Mouse (Mus musculus) hindbrain, embryonic 14.5 days (tissue): ENCODE measurements around the gene Sf3b6. TPM values are rescaled to one million over a fixed set of nuclear protein-coding genes. Genes with fewer than 3 reads are reported as not detected.

ENCODE experiments used
- ATAC-seq: fragments of 200-750 bp; cut with Nextera tagmentation; 2 replicates; pipeline ENCODE4 v1.8.0; 2017; ENCODE audit warnings: moderate number of reproducible peaks, mild to moderate bottlenecking, moderate TSS enrichment, moderate library complexity; ENCODE audit not compliant: low FRiP score
- DNase-seq: peaks from one replicate; pipeline ENCODE4 v3.0.0-alpha.2; 2015; ENCODE audit warnings: low spot score
- H3K27ac ChIP-seq: fragments of 300-500 bp; sonication (generic); 2 replicates; pipeline ENCODE4 v1.5.1; 2014; ENCODE audit warnings: mild to moderate bottlenecking, moderate library complexity
- H3K27me3 ChIP-seq: fragments of 300-500 bp; sonication (generic); 2 replicates; pipeline ENCODE4 v1.6.1; 2014; ENCODE audit warnings: mild to moderate bottlenecking, low read length, mixed read lengths; ENCODE audit not compliant: control insufficient read depth, insufficient read depth
- H3K36me3 ChIP-seq: fragments of 300-500 bp; sonication (generic); replicated peaks from 2 replicates; pipeline ENCODE4 v1.6.1; 2014; ENCODE audit not compliant: control insufficient read depth, insufficient read depth
- H3K4me1 ChIP-seq: fragments of 300-500 bp; sonication (generic); replicated peaks from 2 replicates; pipeline ENCODE4 v1.6.1; 2014; ENCODE audit warnings: antibody characterized with exemption, low read length, mixed read lengths; ENCODE audit not compliant: control insufficient read depth, insufficient read depth
- H3K4me2 ChIP-seq: fragments of 300-500 bp; sonication (generic); replicated peaks from 2 replicates; pipeline ENCODE4 v1.6.1; 2014; ENCODE audit warnings: mild to moderate bottlenecking, moderate library complexity
- H3K4me3 ChIP-seq: fragments of 300-500 bp; sonication (generic); replicated peaks from 2 replicates; pipeline ENCODE4 v1.5.1; 2014; ENCODE audit warnings: mild to moderate bottlenecking, low read length
- H3K9ac ChIP-seq: fragments of 300-500 bp; sonication (generic); 2 replicates; pipeline ENCODE4 v1.6.1; 2014
- H3K9me3 ChIP-seq: fragments of 300-500 bp; sonication (generic); 2 replicates; pipeline ENCODE4 v1.6.1; 2016; ENCODE audit warnings: low read length; ENCODE audit not compliant: control insufficient read depth
- WGBS: fragments of 180-500 bp; shearing (Covaris S2); extraction: QIAGEN DNeasy Blood & Tissue Kit; methylation state at CpG from one replicate; pipeline ENCODE4 v1.1.7; 2014; 5-methylcytosine and 5-hydroxymethylcytosine counted together
- polyA plus RNA-seq: library from polyadenylated mRNA; unstranded; fragments of >200 nt; fragmentation: Nextera tagmentation; extraction: Ambion mirVana; gene quantifications from 2 replicates; pipeline ENCODE4 v1.2.1, GENCODE M21; 2014

Gene Sf3b6
- polyA plus RNA-seq, 1 experiment from 2014 or later, result 286 TPM

DNA sequence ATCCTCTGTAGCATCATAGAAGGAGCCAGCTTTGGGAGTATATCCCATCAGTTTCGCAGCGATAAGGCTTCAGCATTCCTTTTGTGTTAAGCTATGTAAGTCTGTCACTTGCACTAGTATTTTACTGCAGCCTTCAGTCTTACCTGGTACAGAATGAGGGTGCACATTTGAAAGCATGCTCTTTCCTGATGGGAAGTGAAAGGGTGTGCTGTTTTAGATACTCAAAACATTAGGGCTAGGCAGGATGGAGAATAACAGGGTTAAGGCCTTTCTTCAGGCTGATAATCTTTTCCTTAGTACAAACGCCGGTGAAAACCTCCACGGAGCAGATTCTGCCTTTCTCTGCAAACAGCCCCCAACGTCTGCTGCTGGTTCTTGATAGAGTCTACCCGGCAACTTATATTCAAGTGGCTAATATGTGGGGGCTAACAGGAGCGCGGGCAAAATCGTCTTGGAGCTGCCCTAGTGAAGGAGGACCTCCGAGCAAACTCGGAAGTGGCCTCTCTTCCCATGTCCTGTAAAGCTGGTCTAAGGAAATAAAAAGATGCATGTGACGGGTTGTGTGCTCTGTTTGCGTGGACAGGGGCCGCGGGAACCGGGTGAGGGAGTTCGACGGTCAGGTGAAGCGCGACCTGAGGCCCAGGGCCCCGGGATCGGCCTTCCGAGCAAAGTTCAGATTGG lies 524 bp upstream of the Sf3b6 start:
- WGBS, result 10% methylated on average over 24 of the region's 24 CpGs
- no peaks in the 10 kb centered on the region for H3K27me3 ChIP-seq
- H3K4me2 ChIP-seq, result peak overlapping the region; percentile 73
- ATAC-seq, result peak; percentile 82
- peak overlapping the region; percentile 67 for H3K4me3 ChIP-seq
- no peaks in the 10 kb centered on the region for H3K9me3 ChIP-seq
- H3K36me3 ChIP-seq, result peaks cover 19% of the 10 kb centered on the region
- no peak for DNase-seq
- H3K4me1 ChIP-seq, result peaks cover 18% of the 10 kb centered on the region
- H3K27ac ChIP-seq, result peak overlapping the region; percentile 81
- H3K9ac ChIP-seq, result peak overlapping the region; percentile 66

DNA sequence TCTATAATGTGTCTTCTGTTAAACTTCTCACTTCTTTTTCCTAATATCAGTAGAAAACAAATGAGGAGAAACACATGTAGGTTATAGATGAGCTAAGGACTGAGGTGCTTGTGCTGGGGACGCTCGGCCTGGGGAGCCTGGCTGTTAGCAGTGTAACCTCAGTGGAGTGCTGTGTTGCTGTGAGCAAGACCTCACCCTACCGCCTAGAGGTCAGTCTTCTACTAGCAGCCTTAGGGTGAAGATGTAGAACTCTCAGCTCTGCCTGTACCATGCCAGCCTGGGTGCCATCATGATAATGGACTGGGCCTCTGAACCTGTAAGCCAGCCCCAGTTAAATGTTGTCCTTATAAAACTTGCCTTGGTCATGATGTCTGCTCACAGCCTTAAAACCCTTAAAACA lies 9.9 kb downstream of the Sf3b6 start:
- Histone ChIP-seq H3K36me3 (peaks cover 68% of the 10 kb centered on the region), H3K4me3 (no peak overlapping the region), H3K4me1 (no peaks in the 10 kb centered on the region), H3K4me2 (no peak overlapping the region), H3K27me3 (no peaks in the 10 kb centered on the region), H3K9me3 (no peaks in the 10 kb centered on the region), H3K9ac (no peak overlapping the region), H3K27ac (no peak overlapping the region)
- WGBS, result 84% methylated on average over 3 of the region's 3 CpGs
- no peak for DNase-seq
- ATAC-seq, result no peak

DNA sequence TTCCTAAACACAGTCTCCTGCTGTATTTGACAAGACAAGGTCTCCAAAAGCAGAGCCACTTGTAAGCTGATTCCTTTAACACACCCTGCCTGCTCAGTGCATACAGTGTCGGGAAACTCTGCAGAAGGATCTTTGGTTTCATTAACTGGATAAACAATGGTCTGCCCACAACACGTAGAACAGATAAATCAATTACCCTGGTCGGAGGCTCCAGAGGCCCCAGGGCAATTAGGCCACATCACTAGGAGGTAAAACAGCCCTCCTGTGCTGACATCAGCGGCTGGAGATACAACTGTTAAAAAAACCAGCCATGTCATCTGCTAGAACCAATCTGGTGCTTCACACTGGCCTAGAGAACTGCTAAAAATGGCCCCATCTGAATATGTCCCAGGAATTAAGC lies 19.6 kb downstream of the Sf3b6 start:
- no peaks in the 10 kb centered on the region for H3K9me3 ChIP-seq
- DNase-seq (no peak), ATAC-seq (no peak)
- 0 out of 2 replicates have a peak, but pooled peaks cover 13% of the 10 kb centered on the region for H3K27me3 ChIP-seq
- H3K4me2 ChIP-seq, result no peak overlapping the region
- no peak overlapping the region for H3K4me3 ChIP-seq
- H3K9ac ChIP-seq, result no peak overlapping the region
- H3K27ac ChIP-seq, result no peak overlapping the region
- WGBS, result 63% methylated on average over 4 of the region's 4 CpGs
- peaks cover 10% of the 10 kb centered on the region for H3K36me3 ChIP-seq
- peaks cover 8% of the 10 kb centered on the region for H3K4me1 ChIP-seq

DNA sequence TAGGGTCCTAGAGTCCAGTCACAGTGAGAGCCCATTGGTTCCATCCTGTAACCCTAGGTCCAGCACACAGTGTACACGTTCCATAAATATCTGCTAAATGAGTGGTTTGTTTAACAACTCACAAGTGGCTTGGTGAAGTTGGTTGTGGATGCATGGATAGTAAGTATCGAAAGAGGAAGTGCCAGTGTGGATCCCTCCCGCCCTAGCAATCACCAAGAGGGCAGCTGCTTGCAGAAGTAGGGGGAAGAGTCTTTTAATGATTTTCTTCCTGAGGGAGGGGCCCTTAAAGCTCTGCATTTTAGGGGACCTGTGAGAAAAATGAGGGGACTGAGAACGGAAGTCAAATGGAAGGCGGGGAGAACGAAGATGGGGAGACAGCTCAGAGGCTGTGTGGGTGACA lies 22.7 kb downstream of the Sf3b6 start:
- whole genome bisulfite sequencing, result 57% methylated on average over 6 of the region's 6 CpGs

DNA sequence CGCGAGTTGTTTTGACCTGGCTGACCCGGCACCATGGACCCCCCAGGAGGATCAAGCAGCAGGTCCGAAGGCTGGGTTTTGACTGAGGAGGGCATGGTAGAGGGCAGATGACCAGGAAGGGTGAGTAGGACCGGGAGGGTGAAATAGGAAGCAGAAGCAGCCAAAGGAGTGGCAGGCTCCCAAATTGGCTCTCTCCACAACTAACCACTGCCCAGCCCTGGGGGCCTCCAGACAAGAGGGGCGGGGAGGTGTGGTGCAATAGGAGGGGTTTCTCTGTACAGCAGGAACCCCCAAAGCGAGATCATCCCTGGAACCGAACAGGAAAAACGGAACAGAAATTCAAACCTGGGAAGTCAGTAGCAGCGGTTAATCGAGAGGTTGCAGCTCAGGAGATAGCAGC lies 23.4 kb downstream of the Sf3b6 start:
- WGBS, result 2% methylated on average over 11 of the region's 11 CpGs
- DNase-seq (no peak), ATAC-seq (no peak)
- Histone ChIP-seq H3K9me3 (no peaks in the 10 kb centered on the region), H3K4me1 (peaks cover 16% of the 10 kb centered on the region), H3K27ac (no peak overlapping the region), H3K4me2 (peak overlapping the region; percentile 80), H3K36me3 (no peaks in the 10 kb centered on the region), H3K27me3 (0 out of 2 replicates have a peak, but pooled peaks cover 13% of the 10 kb centered on the region), H3K4me3 (peak overlapping the region; percentile 75), H3K9ac (peak overlapping the region; percentile 73)

More for the DNA sequence above, 22.7 kb downstream of the Sf3b6 start:
- H3K27me3 ChIP-seq, result 0 out of 2 replicates have a peak, but pooled peaks cover 13% of the 10 kb centered on the region
- peak overlapping the region; percentile 80 for H3K4me2 ChIP-seq
- no peaks in the 10 kb centered on the region for H3K9me3 ChIP-seq
- H3K4me1 ChIP-seq, result peaks cover 16% of the 10 kb centered on the region
- H3K4me3 ChIP-seq, result peak overlapping the region; percentile 75; the same call in 1 of the 2 replicates
- H3K36me3 ChIP-seq, result no peaks in the 10 kb centered on the region
- H3K9ac ChIP-seq, result no peak overlapping the region
- H3K27ac ChIP-seq, result no peak overlapping the region
- no peak for ATAC-seq
- DNase-seq, result no peak

DNA sequence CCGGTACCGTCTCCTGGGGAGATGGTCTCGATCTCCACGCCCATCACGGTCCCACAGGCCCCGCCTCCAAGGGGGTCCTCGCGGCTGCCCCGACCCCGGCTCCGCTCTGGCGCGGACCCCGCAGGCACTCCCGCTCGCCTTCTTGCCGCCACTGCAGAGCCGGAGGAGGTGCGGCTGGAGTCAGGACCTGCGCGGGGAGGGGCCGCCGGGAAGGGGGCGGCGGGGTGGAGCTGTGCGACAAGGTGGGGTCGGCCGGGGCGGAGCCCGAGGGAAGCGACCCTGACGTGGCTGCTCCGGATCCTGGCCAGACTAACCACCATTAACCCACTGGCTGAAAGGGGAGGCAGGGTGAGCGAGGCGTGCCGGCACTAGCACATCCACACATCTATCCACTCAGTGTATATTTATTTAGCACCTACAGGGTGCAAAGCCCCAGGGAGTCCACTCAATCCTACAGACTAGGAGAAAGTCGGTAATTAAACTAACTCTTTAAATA lies 24.1 kb downstream of the Sf3b6 start, which contains the start of gene Fkbp1b:
Gene Fkbp1b, minus strand, starts transcription at position 200 of the 496 bp plus-strand sequence.
- ATAC-seq, result peak; percentile 61
- H3K36me3 ChIP-seq, result no peaks in the 10 kb centered on the region
- 0 out of 2 replicates have a peak, but pooled peaks cover 13% of the 10 kb centered on the region for H3K27me3 ChIP-seq
- H3K4me3 ChIP-seq, result peak within 1 kb of the TSS; percentile 75
- peak within 1 kb of the TSS; percentile 73 for H3K9ac ChIP-seq
- H3K27ac ChIP-seq, result 0 out of 2 replicates have a peak within 1 kb of the TSS, but pooled peaks have one; percentile 3
- peaks cover 16% of the 10 kb centered on the region for H3K4me1 ChIP-seq
- peak; percentile 56 for DNase-seq
- no peaks in the 10 kb centered on the region for H3K9me3 ChIP-seq
- H3K4me2 ChIP-seq, result peak within 1 kb of the TSS; percentile 80
- WGBS, result under 1% methylated on average over 37 of the region's 37 CpGs

DNA sequence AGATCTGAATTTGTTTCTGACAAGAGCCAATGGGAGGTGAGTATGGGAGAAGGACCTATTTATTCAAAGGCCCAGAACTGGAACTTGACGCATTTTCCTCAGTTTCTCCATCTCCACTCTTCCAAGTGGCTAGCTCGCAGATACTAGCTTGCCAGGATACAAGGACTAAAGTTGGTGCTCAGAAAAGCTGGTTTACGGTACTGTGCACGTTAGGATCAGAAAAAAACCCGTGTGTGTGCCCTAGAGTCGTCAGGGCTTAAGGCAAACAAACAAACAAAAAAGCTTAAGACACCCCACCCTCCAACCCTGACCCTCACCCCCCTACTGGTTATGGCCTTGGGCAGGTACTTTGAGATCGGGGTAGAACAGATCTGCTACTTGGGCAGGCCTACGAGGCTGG lies 25.1 kb downstream of the Sf3b6 start:
- H3K36me3 ChIP-seq, result no peaks in the 10 kb centered on the region
- no peak overlapping the region for H3K4me3 ChIP-seq
- WGBS, result 88% methylated on average over 8 of the region's 8 CpGs
- no peak overlapping the region for H3K9ac ChIP-seq
- 0 out of 2 replicates have a peak, but pooled peaks cover 13% of the 10 kb centered on the region for H3K27me3 ChIP-seq
- H3K4me1 ChIP-seq, result peaks cover 16% of the 10 kb centered on the region
- H3K4me2 ChIP-seq, result no peak overlapping the region
- DNase-seq (no peak), ATAC-seq (no peak)
- no peaks in the 10 kb centered on the region for H3K9me3 ChIP-seq
- H3K27ac ChIP-seq, result no peak overlapping the region

DNA sequence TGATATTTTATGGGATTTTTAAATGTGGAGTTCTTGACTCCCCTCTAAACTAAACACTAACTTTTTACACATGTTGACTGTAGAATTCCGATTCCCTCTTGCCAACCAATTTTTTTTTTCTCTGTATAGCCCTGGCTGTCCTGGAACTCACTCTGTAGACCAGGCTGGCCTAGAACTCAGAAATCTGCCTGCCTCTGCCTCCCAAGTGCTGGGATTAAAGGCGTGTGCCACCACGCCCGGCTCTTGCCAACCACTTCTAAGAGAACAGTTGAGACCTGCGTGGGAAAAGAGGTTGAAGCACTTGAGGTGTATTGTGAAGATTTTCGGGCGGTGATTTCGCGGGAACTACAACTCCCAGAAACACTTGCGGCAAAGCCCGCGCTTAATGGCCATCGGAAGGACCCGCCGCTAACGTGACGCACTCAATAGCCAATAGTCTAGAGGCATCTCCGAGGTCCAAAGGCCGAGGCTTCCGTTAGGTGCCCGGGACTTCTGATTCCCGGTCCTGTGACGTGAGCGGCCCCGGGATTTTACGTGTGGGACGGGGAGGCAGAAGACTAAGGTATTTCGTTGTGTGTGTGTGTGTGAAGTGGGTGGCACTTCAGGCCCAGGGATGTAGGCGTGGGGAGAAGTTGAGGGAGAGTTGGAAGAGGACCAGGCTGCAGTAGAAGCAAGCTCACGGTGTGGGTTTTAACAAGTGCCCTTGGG lies 25.7 kb downstream of the Sf3b6 start, which contains the start of gene Wdcp:
Gene Wdcp, plus strand, starts transcription at position 414 of the 708 bp plus-strand sequence.
- WGBS, result 1% methylated on average over 30 of the region's 30 CpGs
- Histone ChIP-seq H3K27ac (peak within 1 kb of the TSS; percentile 38; the same call in 1 of the 2 replicates), H3K9me3 (no peaks in the 10 kb centered on the region), H3K4me2 (peak within 1 kb of the TSS; percentile 80), H3K4me1 (peaks cover 16% of the 10 kb centered on the region), H3K36me3 (no peaks in the 10 kb centered on the region), H3K27me3 (0 out of 2 replicates have a peak, but pooled peaks cover 13% of the 10 kb centered on the region), H3K9ac (peak within 1 kb of the TSS; percentile 54), H3K4me3 (peak within 1 kb of the TSS; percentile 52)
- DNase-seq, result peak; percentile 92
- peak; percentile 93 for ATAC-seq

DNA sequence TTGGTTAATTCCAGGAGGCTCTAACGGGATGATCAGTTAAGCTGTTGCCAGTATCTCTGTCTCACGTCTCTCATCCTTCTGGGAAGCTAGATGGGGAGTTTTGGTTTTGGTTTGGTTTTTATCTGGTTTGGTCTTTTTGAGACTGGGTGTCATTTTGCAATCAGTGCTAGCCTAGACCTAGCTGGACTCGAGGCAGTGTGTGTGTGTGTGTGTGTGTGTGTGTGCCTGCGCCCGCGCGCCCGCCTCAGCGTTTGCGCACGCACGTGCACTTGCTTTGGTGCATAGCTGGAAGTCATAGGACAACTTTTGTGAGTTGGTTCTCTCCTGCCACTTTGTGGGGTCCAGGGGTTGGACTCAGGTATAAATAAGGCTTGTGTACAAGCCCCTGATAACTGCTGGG lies 26.4 kb downstream of the Sf3b6 start:
- H3K9ac ChIP-seq, result peak overlapping the region; percentile 54
- no peak for ATAC-seq
- H3K4me1 ChIP-seq, result peaks cover 16% of the 10 kb centered on the region

More for the DNA sequence above, 26.4 kb downstream of the Sf3b6 start:
- DNase-seq, result no peak
- Histone ChIP-seq H3K27me3 (0 out of 2 replicates have a peak, but pooled peaks cover 13% of the 10 kb centered on the region), H3K4me2 (peak overlapping the region; percentile 59), H3K4me3 (peak overlapping the region; percentile 52), H3K36me3 (no peaks in the 10 kb centered on the region), H3K27ac (0 out of 2 replicates have a peak overlapping the region, but pooled peaks have one; percentile 38), H3K9me3 (no peaks in the 10 kb centered on the region)
- under 1% methylated on average over 12 of the region's 12 CpGs for WGBS
